Mouse (Mus musculus): Measurements from ENCODE around the gene B3gat3. TPM values are rescaled to one million over a fixed set of nuclear protein-coding genes. Genes with fewer than 3 reads are reported as not detected.

B3gat3 gene
- polyA plus RNA-seq, 1 experiment from 2014 or later: 37.2 TPM

GRCm38 (mm10) chr19:8952241-8952640 is 32.1 kb downstream of the B3gat3 start:
- 95% methylated on average over 9 of the region's 9 CpGs for WGBS
- Histone ChIP-seq H3K9ac (ENCODE audit: low read length) (0 out of 2 replicates have a peak overlapping the region, but pooled peaks have one; percentile 14), H3K4me1 (ENCODE audit: control insufficient read depth, insufficient read depth, low read length) (peaks cover 6% of the 10 kb centered on the region; the same call in 1 of the 2 replicates), H3K4me2 (ENCODE audit: low read depth, severe bottlenecking) (no peak overlapping the region), H3K9me3 (ENCODE audit: control insufficient read depth, low read length) (no peaks in the 10 kb centered on the region), H3K36me3 (ENCODE audit: control insufficient read depth, insufficient read depth, low read length) (peaks cover 34% of the 10 kb centered on the region), H3K4me3 (ENCODE audit: low read depth, low read length) (no peak overlapping the region), H3K27ac (replicated peaks; ENCODE audit: low read depth, low read length) (no peak overlapping the region), H3K27me3 (ENCODE audit: control insufficient read depth, insufficient read depth, low read length) (no peaks in the 10 kb centered on the region)
- ATAC-seq (ENCODE audit: insufficient number of reproducible peaks, low FRiP score, low TSS enrichment, low read depth) (no peak), DNase-seq (ENCODE audit: low spot score) (no peak)

- Histone ChIP-seq H3K9ac (ENCODE audit: low read length) (peak within 1 kb of the TSS; percentile 71), H3K27ac (replicated peaks; ENCODE audit: low read depth, low read length) (peak within 1 kb of the TSS; percentile 36; the same call in 1 of the 2 replicates), H3K36me3 (ENCODE audit: control insufficient read depth, insufficient read depth, low read length) (peaks cover 26% of the 10 kb centered on the region), H3K4me1 (ENCODE audit: control insufficient read depth, insufficient read depth, low read length) (peaks cover 6% of the 10 kb centered on the region; the same call in 1 of the 2 replicates), H3K4me3 (ENCODE audit: low read depth, low read length) (peak within 1 kb of the TSS; percentile 56), H3K9me3 (ENCODE audit: control insufficient read depth, low read length) (no peaks in the 10 kb centered on the region), H3K4me2 (ENCODE audit: low read depth, severe bottlenecking) (peak within 1 kb of the TSS; percentile 82), H3K27me3 (ENCODE audit: control insufficient read depth, insufficient read depth, low read length) (no peaks in the 10 kb centered on the region)
- DNase-seq (ENCODE audit: low spot score): peak; percentile 94
- WGBS: 4% methylated on average over 46 of the region's 46 CpGs
- peak; percentile 89 for ATAC-seq (ENCODE audit: insufficient number of reproducible peaks, low FRiP score, low TSS enrichment, low read depth)
These were observed 33.2 kb downstream of the B3gat3 start, which contains the start of gene Tut1 for GRCm38 (mm10) chr19:8953135-8954039. Tut1 (plus strand) TSS chr19:8953847.

- no peaks in the 10 kb centered on the region for H3K27me3 ChIP-seq (ENCODE audit: control insufficient read depth, insufficient read depth, low read length)
- 11% methylated on average over 9 of the region's 9 CpGs for WGBS
- H3K4me3 ChIP-seq (ENCODE audit: low read depth, low read length): peak overlapping the region; percentile 56
- peaks cover 6% of the 10 kb centered on the region; the same call in 1 of the 2 replicates for H3K4me1 ChIP-seq (ENCODE audit: control insufficient read depth, insufficient read depth, low read length)
- peak overlapping the region; percentile 82 for H3K4me2 ChIP-seq (ENCODE audit: low read depth, severe bottlenecking)
- H3K9ac ChIP-seq (ENCODE audit: low read length): peak overlapping the region; percentile 71
- no peaks in the 10 kb centered on the region for H3K9me3 ChIP-seq (ENCODE audit: control insufficient read depth, low read length)
- peak overlapping the region; percentile 10; the same call in 1 of the 2 replicates for H3K27ac ChIP-seq (replicated peaks; ENCODE audit: low read depth, low read length)
- DNase-seq (ENCODE audit: low spot score) (no peak), ATAC-seq (ENCODE audit: insufficient number of reproducible peaks, low FRiP score, low TSS enrichment, low read depth) (no peak)
- H3K36me3 ChIP-seq (ENCODE audit: control insufficient read depth, insufficient read depth, low read length): peaks cover 22% of the 10 kb centered on the region
These were observed 34.0 kb downstream of the B3gat3 start for GRCm38 (mm10) chr19:8954171-8954570.

GRCm38 (mm10) chr19:8962256-8962655 is 42.1 kb downstream of the B3gat3 start:
- 94% methylated on average over 2 of the region's 2 CpGs for WGBS
- Histone ChIP-seq H3K9ac (ENCODE audit: low read length) (no peak overlapping the region), H3K4me3 (ENCODE audit: low read depth, low read length) (no peak overlapping the region), H3K9me3 (ENCODE audit: control insufficient read depth, low read length) (no peaks in the 10 kb centered on the region), H3K4me1 (ENCODE audit: control insufficient read depth, insufficient read depth, low read length) (peaks cover 6% of the 10 kb centered on the region; the same call in 1 of the 2 replicates), H3K4me2 (ENCODE audit: low read depth, severe bottlenecking) (no peak overlapping the region), H3K27me3 (ENCODE audit: control insufficient read depth, insufficient read depth, low read length) (no peaks in the 10 kb centered on the region), H3K36me3 (ENCODE audit: control insufficient read depth, insufficient read depth, low read length) (peaks cover 35% of the 10 kb centered on the region), H3K27ac (replicated peaks; ENCODE audit: low read depth, low read length) (no peak overlapping the region)
- no peak for ATAC-seq (ENCODE audit: insufficient number of reproducible peaks, low FRiP score, low TSS enrichment, low read depth)
- DNase-seq (ENCODE audit: low spot score): no peak

- 89% methylated on average over 11 of the region's 11 CpGs for WGBS
- Histone ChIP-seq H3K27ac (replicated peaks; ENCODE audit: low read depth, low read length) (no peak overlapping the region), H3K9ac (ENCODE audit: low read length) (no peak overlapping the region; the same call in 1 of the 2 replicates)
These were observed 44.9 kb downstream of the B3gat3 start for GRCm38 (mm10) chr19:8965075-8965474.

GRCm38 (mm10) chr19:8965771-8966170 is 45.6 kb downstream of the B3gat3 start:
- WGBS: 82% methylated on average over 8 of the region's 8 CpGs
- H3K9me3 ChIP-seq (ENCODE audit: control insufficient read depth, low read length): no peaks in the 10 kb centered on the region
- DNase-seq (ENCODE audit: low spot score) (no peak), ATAC-seq (ENCODE audit: insufficient number of reproducible peaks, low FRiP score, low TSS enrichment, low read depth) (no peak)
- peaks cover 6% of the 10 kb centered on the region; the same call in 1 of the 2 replicates for H3K4me1 ChIP-seq (ENCODE audit: control insufficient read depth, insufficient read depth, low read length)
- H3K36me3 ChIP-seq (ENCODE audit: control insufficient read depth, insufficient read depth, low read length): peaks cover 36% of the 10 kb centered on the region
- H3K4me2 ChIP-seq (ENCODE audit: low read depth, severe bottlenecking): peak overlapping the region; percentile 49
- H3K4me3 ChIP-seq (ENCODE audit: low read depth, low read length): peak overlapping the region; percentile 37
- H3K9ac ChIP-seq (ENCODE audit: low read length): peak overlapping the region; percentile 62
- H3K27me3 ChIP-seq (ENCODE audit: control insufficient read depth, insufficient read depth, low read length): no peaks in the 10 kb centered on the region
- no peak overlapping the region for H3K27ac ChIP-seq (replicated peaks; ENCODE audit: low read depth, low read length)

More at GRCm38 (mm10) chr19:8965075-8965474, 44.9 kb downstream of the B3gat3 start:
- H3K9me3 ChIP-seq (ENCODE audit: control insufficient read depth, low read length): no peaks in the 10 kb centered on the region
- DNase-seq (ENCODE audit: low spot score): no peak
- H3K4me2 ChIP-seq (ENCODE audit: low read depth, severe bottlenecking): peak overlapping the region; percentile 49; the same call in 1 of the 2 replicates
- H3K36me3 ChIP-seq (ENCODE audit: control insufficient read depth, insufficient read depth, low read length): peaks cover 32% of the 10 kb centered on the region
- ATAC-seq (ENCODE audit: insufficient number of reproducible peaks, low FRiP score, low TSS enrichment, low read depth): no peak
- peaks cover 6% of the 10 kb centered on the region; the same call in 1 of the 2 replicates for H3K4me1 ChIP-seq (ENCODE audit: control insufficient read depth, insufficient read depth, low read length)
- H3K4me3 ChIP-seq (ENCODE audit: low read depth, low read length): no peak overlapping the region
- no peaks in the 10 kb centered on the region for H3K27me3 ChIP-seq (ENCODE audit: control insufficient read depth, insufficient read depth, low read length)

GRCm38 (mm10) chr19:8966198-8966589 is 46.0 kb downstream of the B3gat3 start:
- H3K36me3 ChIP-seq (ENCODE audit: control insufficient read depth, insufficient read depth, low read length): peaks cover 38% of the 10 kb centered on the region
- peak overlapping the region; percentile 70 for H3K27ac ChIP-seq (replicated peaks; ENCODE audit: low read depth, low read length)
- H3K9me3 ChIP-seq (ENCODE audit: control insufficient read depth, low read length): no peaks in the 10 kb centered on the region
- no peak for DNase-seq (ENCODE audit: low spot score)
- WGBS: 44% methylated on average over 5 of the region's 5 CpGs
- H3K9ac ChIP-seq (ENCODE audit: low read length): peak overlapping the region; percentile 62
- H3K4me1 ChIP-seq (ENCODE audit: control insufficient read depth, insufficient read depth, low read length): peaks cover 6% of the 10 kb centered on the region; the same call in 1 of the 2 replicates
- H3K4me3 ChIP-seq (ENCODE audit: low read depth, low read length): peak overlapping the region; percentile 37
- ATAC-seq (ENCODE audit: insufficient number of reproducible peaks, low FRiP score, low TSS enrichment, low read depth): no peak
- H3K4me2 ChIP-seq (ENCODE audit: low read depth, severe bottlenecking): peak overlapping the region; percentile 49
- no peaks in the 10 kb centered on the region for H3K27me3 ChIP-seq (ENCODE audit: control insufficient read depth, insufficient read depth, low read length)

- H3K27me3 ChIP-seq (ENCODE audit: control insufficient read depth, insufficient read depth, low read length): no peaks in the 10 kb centered on the region
- peaks cover 6% of the 10 kb centered on the region; the same call in 1 of the 2 replicates for H3K4me1 ChIP-seq (ENCODE audit: control insufficient read depth, insufficient read depth, low read length)
- no peaks in the 10 kb centered on the region for H3K9me3 ChIP-seq (ENCODE audit: control insufficient read depth, low read length)
- H3K36me3 ChIP-seq (ENCODE audit: control insufficient read depth, insufficient read depth, low read length): peaks cover 42% of the 10 kb centered on the region
- DNase-seq (ENCODE audit: low spot score) (peak; percentile 99), ATAC-seq (ENCODE audit: insufficient number of reproducible peaks, low FRiP score, low TSS enrichment, low read depth) (peak; percentile 99)
- H3K27ac ChIP-seq (replicated peaks; ENCODE audit: low read depth, low read length): peak within 1 kb of the TSS; percentile 73
- WGBS: under 1% methylated on average over 52 of the region's 52 CpGs
- peak within 1 kb of the TSS; percentile 86 for H3K4me2 ChIP-seq (ENCODE audit: low read depth, severe bottlenecking)
- H3K4me3 ChIP-seq (ENCODE audit: low read depth, low read length): peak within 1 kb of the TSS; percentile 55
- peak within 1 kb of the TSS; percentile 87 for H3K9ac ChIP-seq (ENCODE audit: low read length)
These were observed 46.6 kb downstream of the B3gat3 start, which contains the start of gene Eef1g for GRCm38 (mm10) chr19:8966590-8967372. Eef1g (plus strand) TSS chr19:8967041.

All from limb, embryonic 11.5 days (tissue).